In genomic region chr15:36371382-36371781, GRCm38 (mm10) we compare ENCODE assay signal across 17 mouse cellular contexts.
DNase-seq lines count a peak whose midpoint lies in the region; ATAC-seq lines count a peak whose summit lies in the region.
"Had no signal": no experiment of that assay in that cellular context is flagged by ENCODE, and none has a peak within 500 bp of the region (broad histone marks: within the 10 kb centered on the region; RNA-seq: fewer than 3 reads in every experiment).

No protein-coding gene starts in this region.

- H3K27me3 ChIP-seq in heart, embryonic 10.5 days (ENCODE audit: insufficient read depth, poor library complexity, severe bottlenecking) = no peaks in the 10 kb centered on the region
- H3K27me3 ChIP-seq in heart, embryonic 12.5 days (replicated peaks) = no peaks in the 10 kb centered on the region
- peaks cover 3% of the 10 kb centered on the region; the same call in 1 of the 2 replicates for H3K27me3 ChIP-seq in liver, embryonic 11.5 days (replicated peaks; ENCODE audit: control insufficient read depth, insufficient read depth, low read length)

- no peak overlapping the region for H3K4me3 ChIP-seq in heart, embryonic 10.5 days
- no peak overlapping the region for H3K4me3 ChIP-seq in heart, embryonic 12.5 days
- H3K4me3 ChIP-seq in liver, embryonic 11.5 days (ENCODE audit: low read depth, low read length) = no peak overlapping the region
- H3K4me3 ChIP-seq: embryonic facial prominence, embryonic 10.5 days; forebrain, embryonic 12.5 days; limb, embryonic 13.5 days had no signal

- ATAC-seq in heart, embryonic 12.5 days (ENCODE audit: insufficient number of reproducible peaks, low FRiP score) = no peak
- ATAC-seq in liver, embryonic 11.5 days (replicated peaks; ENCODE audit: low FRiP score) = no peak
- ATAC-seq: hindbrain, postnatal 0 days; midbrain, embryonic 16.5 days had no signal

- no peaks in the 10 kb centered on the region for H3K36me3 ChIP-seq in heart, embryonic 10.5 days
- H3K36me3 ChIP-seq in heart, embryonic 12.5 days = no peaks in the 10 kb centered on the region
- H3K36me3 ChIP-seq in liver, embryonic 11.5 days (ENCODE audit: control insufficient read depth, insufficient read depth, low read length) = no peaks in the 10 kb centered on the region
- H3K36me3 ChIP-seq: embryonic facial prominence, embryonic 10.5 days; forebrain, embryonic 12.5 days; limb, embryonic 13.5 days had no signal

- no peaks in the 10 kb centered on the region for H3K9me3 ChIP-seq in heart, embryonic 10.5 days
- H3K9me3 ChIP-seq in heart, embryonic 12.5 days (replicated peaks) = no peaks in the 10 kb centered on the region
- H3K9me3 ChIP-seq in liver, embryonic 11.5 days (ENCODE audit: control insufficient read depth, low read length) = no peaks in the 10 kb centered on the region
- H3K9me3 ChIP-seq: embryonic facial prominence, embryonic 10.5 days; forebrain, embryonic 12.5 days; limb, embryonic 13.5 days had no signal

- peaks cover 28% of the 10 kb centered on the region for H3K4me1 ChIP-seq in heart, embryonic 10.5 days
- peaks cover 23% of the 10 kb centered on the region for H3K4me1 ChIP-seq in heart, embryonic 12.5 days (replicated peaks)
- peaks cover 8% of the 10 kb centered on the region for H3K4me1 ChIP-seq in liver, embryonic 11.5 days (replicated peaks; ENCODE audit: control insufficient read depth, insufficient read depth, low read length)

- H3K9ac ChIP-seq in heart, embryonic 12.5 days = no peak overlapping the region
- H3K9ac ChIP-seq in liver, embryonic 11.5 days (ENCODE audit: low read depth, low read length) = no peak overlapping the region
- H3K9ac ChIP-seq: forebrain, embryonic 12.5 days; limb, embryonic 13.5 days had no signal

- peak; percentile 58 for DNase-seq in heart, embryonic 10.5 days (ENCODE audit: low spot score)
- DNase-seq in 3T3-L1 (ENCODE audit: low read depth, low spot score) (peak; percentile 15), ZHBTc4 (ENCODE audit: low read depth, low spot score) (peak; percentile 77)
- DNase-seq in kidney, postnatal 36 days = peak; percentile 26 to 41
- DNase-seq in left cerebral cortex, adult 9 months (ENCODE audit: low spot score in 2 of 2) = no peak
- DNase-seq in cerebellum, postnatal 25 days = no peak
- DNase-seq in liver, embryonic 11.5 days (ENCODE audit: low spot score) = no peak
- DNase-seq: cerebellum, adult 9-10 months; gastrocnemius, postnatal 36 days; right cerebral cortex, postnatal 14 days had no signal

- 0 out of 2 replicates have a peak overlapping the region, but pooled peaks have one; percentile 6 for H3K27ac ChIP-seq in heart, embryonic 10.5 days
- no peak overlapping the region for H3K27ac ChIP-seq in heart, embryonic 12.5 days (ENCODE audit: poor library complexity, severe bottlenecking)
- H3K27ac ChIP-seq in liver, embryonic 11.5 days (ENCODE audit: low read depth, low read length) = no peak overlapping the region
- H3K27ac ChIP-seq: embryonic facial prominence, embryonic 10.5 days; forebrain, embryonic 12.5 days; hindbrain, postnatal 0 days; limb, embryonic 13.5 days; macrophage had no signal

- no peak overlapping the region for H3K4me2 ChIP-seq in heart, embryonic 12.5 days
- no peak overlapping the region for H3K4me2 ChIP-seq in liver, embryonic 11.5 days
- H3K4me2 ChIP-seq: forebrain, embryonic 12.5 days; limb, embryonic 13.5 days had no signal

Comparison
In these comparisons a context has a peak if more than half of its experiments do, and no peak if none do; other contexts are left out.
1. DNase-seq: peak in heart, embryonic 10.5 days (single experiment), 3T3-L1 (single experiment), ZHBTc4 (single experiment) and kidney, postnatal 36 days (2 of 2); none in left cerebral cortex, adult 9 months (0 of 2), cerebellum, postnatal 25 days (0 of 2) and liver, embryonic 11.5 days (single experiment).